In genomic region chr12:103710405-103710804, GRCm38 (mm10) we compare ENCODE assay signal across 18 mouse cellular contexts. TPM values are rescaled to one million over a fixed set of nuclear protein-coding genes. Genes with fewer than 3 reads are reported as not detected.
DNase-seq lines count a peak whose midpoint lies in the region; ATAC-seq and TF ChIP-seq lines count a peak whose summit lies in the region.
"Had no signal": no experiment of that assay in that cellular context is flagged by ENCODE, and none has a peak within 500 bp of the region (broad histone marks: within the 10 kb centered on the region; RNA-seq: fewer than 3 reads in every experiment).

No protein-coding gene starts in this region.

- H3K27me3 ChIP-seq in heart, postnatal 0 days (ENCODE audit: control insufficient read depth, insufficient read depth, low read length) = no peaks in the 10 kb centered on the region
- H3K27me3 ChIP-seq in liver, embryonic 14.5 days (ENCODE audit: control insufficient read depth, insufficient read depth, low read length) = no peaks in the 10 kb centered on the region
- H3K27me3 ChIP-seq in liver, embryonic 12.5 days (replicated peaks) = no peaks in the 10 kb centered on the region
- H3K27me3 ChIP-seq in C2C12 (ENCODE audit: control insufficient read depth, insufficient read depth, insufficient read length) = no peaks in the 10 kb centered on the region
- H3K27me3 ChIP-seq: limb, embryonic 13.5 days; neural tube, embryonic 12.5 days had no signal

- no peaks in the 10 kb centered on the region for H3K79me3 ChIP-seq in C2C12 (ENCODE audit: low read depth)

- no peak for TF ChIP-seq EP300 in heart, postnatal 0 days (IDR thresholded peaks at IDR 0.05; ENCODE audit: low read depth)
- TF ChIP-seq EP300 in liver, embryonic 14.5 days (IDR thresholded peaks at IDR 0.05; ENCODE audit: low read depth) = no peak

- no peak overlapping the region for H3K4me2 ChIP-seq in heart, postnatal 0 days (ENCODE audit: low read depth, low read length)
- H3K4me2 ChIP-seq in liver, embryonic 14.5 days (ENCODE audit: low read depth) = no peak overlapping the region
- no peak overlapping the region for H3K4me2 ChIP-seq in liver, embryonic 12.5 days
- H3K4me2 ChIP-seq: limb, embryonic 13.5 days; neural tube, embryonic 12.5 days had no signal

- ATAC-seq in heart, postnatal 0 days (ENCODE audit: insufficient read depth, low read depth) = no peak
- ATAC-seq in liver, embryonic 14.5 days (ENCODE audit: insufficient read depth) = no peak
- ATAC-seq in liver, embryonic 12.5 days = no peak
- ATAC-seq: CD4-positive, CD25-positive, alpha-beta regulatory T cell, adult 4 months had no signal

- no peaks in the 10 kb centered on the region for H3K36me3 ChIP-seq in heart, postnatal 0 days (replicated peaks; ENCODE audit: control insufficient read depth, insufficient read depth, low read length)
- no peaks in the 10 kb centered on the region for H3K36me3 ChIP-seq in liver, embryonic 14.5 days (replicated peaks; ENCODE audit: control insufficient read depth, insufficient read depth, low read depth)
- H3K36me3 ChIP-seq in liver, embryonic 12.5 days = no peaks in the 10 kb centered on the region
- H3K36me3 ChIP-seq in C2C12 (ENCODE audit: control insufficient read depth, insufficient read depth) = no peaks in the 10 kb centered on the region
- H3K36me3 ChIP-seq: limb, embryonic 13.5 days; neural tube, embryonic 12.5 days had no signal

- no peak overlapping the region for H3K4me3 ChIP-seq in heart, postnatal 0 days (ENCODE audit: low read depth, low read length)
- H3K4me3 ChIP-seq in liver, embryonic 14.5 days (ENCODE audit: insufficient read depth in 1 of 2, low read depth in 2 of 2, low read length in 2 of 2) = no peak overlapping the region
- no peak overlapping the region for H3K4me3 ChIP-seq in liver, embryonic 12.5 days
- H3K4me3 ChIP-seq in C2C12 (ENCODE audit: insufficient read depth, poor library complexity, severe bottlenecking) = no peak overlapping the region
- H3K4me3 ChIP-seq: limb, embryonic 13.5 days; neural tube, embryonic 12.5 days had no signal

- no peaks in the 10 kb centered on the region for H3K4me1 ChIP-seq in heart, postnatal 0 days (ENCODE audit: control insufficient read depth, insufficient read depth)
- H3K4me1 ChIP-seq in liver, embryonic 14.5 days (replicated peaks; ENCODE audit: control insufficient read depth in 2 of 2, insufficient read depth in 2 of 2, low read length in 1 of 2) = peaks cover 0 to 10% of the 10 kb centered on the region in 2 experiments; a peak in 1 of 4 replicates
- 0 out of 2 replicates have a peak, but pooled peaks cover 4% of the 10 kb centered on the region for H3K4me1 ChIP-seq in liver, embryonic 12.5 days
- H3K4me1 ChIP-seq: limb, embryonic 13.5 days; neural tube, embryonic 12.5 days had no signal

- no peak overlapping the region for H3K9ac ChIP-seq in heart, postnatal 0 days (replicated peaks; ENCODE audit: low read depth, low read length)
- H3K9ac ChIP-seq in liver, embryonic 14.5 days (replicated peaks) = no peak overlapping the region
- no peak overlapping the region for H3K9ac ChIP-seq in liver, embryonic 12.5 days
- H3K9ac ChIP-seq: limb, embryonic 13.5 days; neural tube, embryonic 12.5 days had no signal

- no peak overlapping the region for H3ac ChIP-seq in C2C12 (ENCODE audit: control insufficient read depth, insufficient read length, low read depth)

- WGBS in heart, postnatal 0 days = 46% methylated on average over 1 of the region's 1 CpGs
- 57% methylated on average over 1 of the region's 1 CpGs for WGBS in liver, embryonic 14.5 days (ENCODE audit: insufficient replicate concordance)
- WGBS in liver, embryonic 12.5 days (ENCODE audit: insufficient replicate concordance) = 45% methylated on average over 1 of the region's 1 CpGs

- no peak overlapping the region for H3K27ac ChIP-seq in heart, postnatal 0 days (ENCODE audit: low read depth)
- no peak overlapping the region for H3K27ac ChIP-seq in liver, embryonic 14.5 days
- no peak overlapping the region for H3K27ac ChIP-seq in liver, embryonic 12.5 days
- H3K27ac ChIP-seq: limb, embryonic 13.5 days; neural tube, embryonic 12.5 days had no signal

- no peak for TF ChIP-seq POLR2A in brain, embryonic 14.5 days (IDR thresholded peaks at IDR 0.05; ENCODE audit: borderline replicate concordance, extremely low read depth, insufficient read depth, insufficient read length, poor library complexity, severe bottlenecking)

- H3K9me3 ChIP-seq in heart, postnatal 0 days (replicated peaks; ENCODE audit: control insufficient read depth, low read length) = no peaks in the 10 kb centered on the region
- H3K9me3 ChIP-seq in liver, embryonic 14.5 days (ENCODE audit: control insufficient read depth, low read length) = no peaks in the 10 kb centered on the region
- H3K9me3 ChIP-seq in liver, embryonic 12.5 days (replicated peaks) = peaks cover 9% of the 10 kb centered on the region; the same call in 1 of the 2 replicates
- H3K9me3 ChIP-seq: limb, embryonic 13.5 days; neural tube, embryonic 12.5 days had no signal

- no peaks in the 10 kb centered on the region for H3K79me2 ChIP-seq in C2C12 (ENCODE audit: control insufficient read depth, insufficient read depth)

- peak; percentile 19 for DNase-seq in heart, postnatal 0 days (ENCODE audit: low spot score)
- no peak for DNase-seq in heart, adult 11 months
- DNase-seq in liver, embryonic 14.5 days (ENCODE audit: low read depth in 3 of 3, low spot score in 3 of 3) = no peak
- DNase-seq in brain, embryonic 14.5 days (ENCODE audit: low read depth) = no peak
- DNase-seq in spleen, adult 12 weeks (ENCODE audit: low spot score) = no peak
- no peak for DNase-seq in cerebellum, adult 9-10 months
- DNase-seq: cerebellum, adult 18-20 months; heart, postnatal 14 days; kidney, postnatal 14 days; midbrain, embryonic 14.5 days had no signal

- TF ChIP-seq CTCF in heart, postnatal 0 days (IDR thresholded peaks at IDR 0.05; ENCODE audit: low read depth) = peak; percentile 53
- peak; percentile 42; the same call in 1 of the 2 replicates for TF ChIP-seq CTCF in liver, embryonic 14.5 days (IDR thresholded peaks at IDR 0.05; ENCODE audit: low read depth)
- TF ChIP-seq CTCF in C2C12 (IDR thresholded peaks at IDR 0.05; ENCODE audit: control insufficient read depth, insufficient read depth, insufficient read length) = peak; percentile 29
- peak; percentile 16; the same call in 1 of the 2 replicates for TF ChIP-seq CTCF in brain, embryonic 14.5 days (IDR thresholded peaks at IDR 0.05; ENCODE audit: borderline replicate concordance, extremely low read depth, insufficient read depth, insufficient read length)

TF ChIP-seq in C2C12, 6 proteins besides CTCF, POLR2A, EP300 and RAD21:
- TF ChIP-seq USF1 (IDR thresholded peaks at IDR 0.05; ENCODE audit: low read depth) = no peak
- no peak for TF ChIP-seq MAX (IDR thresholded peaks at IDR 0.05)
- no peak for TF ChIP-seq FOSL1 (IDR thresholded peaks at IDR 0.05; ENCODE audit: insufficient read depth, low read length, poor library complexity, severe bottlenecking)
- no peak for TF ChIP-seq MYOD1 (IDR thresholded peaks at IDR 0.05; ENCODE audit: control insufficient read depth, insufficient read length, low read depth)
- TF ChIP-seq CEBPB (IDR thresholded peaks at IDR 0.05; ENCODE audit: low read depth) = no peak
- no peak for TF ChIP-seq MYOG (IDR thresholded peaks at IDR 0.05; ENCODE audit: control insufficient read depth, extremely low read depth, insufficient read length)

RNA-seq across cellular contexts. Expression of gene Serpina1f, which starts 15.1 kb away (rescaled TPM):
- not detected in 2 replicates for total RNA-seq in heart, postnatal 0 days (2014; rRNA removed; ENCODE audit: low replicate concordance)
- not detected in 2 replicates for polyA plus RNA-seq in heart, postnatal 0 days (2015; fragmentation: Nextera tagmentation; extraction: Ambion mirVana)
- polyA plus RNA-seq in liver, embryonic 14.5 days (2012; rRNA removed) = not detected in 2 replicates
- 0.18 TPM in 1 of 2 replicates, not detected in the other for polyA plus RNA-seq in liver, embryonic 14.5 days (2014; fragmentation: Nextera tagmentation; extraction: Ambion mirVana)
- polyA plus RNA-seq in liver, embryonic 12.5 days (2016; fragmentation: Nextera tagmentation; extraction: Ambion mirVana) = 0.13 and 0.21 TPM in 2 replicates
- polyA plus RNA-seq in C2C12 (2012; fragmentation: generic; extraction: Trizol) = not detected
- not detected in 2 replicates for polyA plus RNA-seq in brain, embryonic 14.5 days (2012; rRNA removed)
- total RNA-seq: heart, adult 8-10 months; heart, postnatal 14 days; left cerebral cortex, adult 18-20 months had no signal
- polyA plus RNA-seq: CD4-positive, CD25-positive, alpha-beta regulatory T cell, adult 4 months; embryonic facial prominence, embryonic 11.5 days; limb, embryonic 13.5 days; midbrain, embryonic 14.5 days; neural tube, embryonic 12.5 days had no signal

RNA-seq across cellular contexts. Expression of gene Serpina16, which starts 34.5 kb away (rescaled TPM):
- not detected in 2 replicates for total RNA-seq in heart, postnatal 0 days (2014; rRNA removed; ENCODE audit: low replicate concordance)
- not detected in 2 replicates for polyA plus RNA-seq in heart, postnatal 0 days (2015; fragmentation: Nextera tagmentation; extraction: Ambion mirVana)
- polyA plus RNA-seq in liver, embryonic 14.5 days (2012; rRNA removed) = 0.03 and 0.04 TPM in 2 replicates
- polyA plus RNA-seq in liver, embryonic 14.5 days (2014; fragmentation: Nextera tagmentation; extraction: Ambion mirVana) = 0.06 and 0.11 TPM in 2 replicates
- not detected in 2 replicates for polyA plus RNA-seq in liver, embryonic 12.5 days (2016; fragmentation: Nextera tagmentation; extraction: Ambion mirVana)
- not detected for polyA plus RNA-seq in C2C12 (2012; fragmentation: generic; extraction: Trizol)
- not detected in 2 replicates for polyA plus RNA-seq in brain, embryonic 14.5 days (2012; rRNA removed)
- total RNA-seq: heart, adult 8-10 months; heart, postnatal 14 days; left cerebral cortex, adult 18-20 months had no signal
- polyA plus RNA-seq: CD4-positive, CD25-positive, alpha-beta regulatory T cell, adult 4 months; embryonic facial prominence, embryonic 11.5 days; limb, embryonic 13.5 days; midbrain, embryonic 14.5 days; neural tube, embryonic 12.5 days had no signal

RNA-seq across cellular contexts. Expression of gene Serpina6, which starts 53.4 kb away (rescaled TPM):
- total RNA-seq in heart, postnatal 0 days (2014; rRNA removed; ENCODE audit: low replicate concordance) = not detected in 2 replicates
- not detected in 2 replicates for polyA plus RNA-seq in heart, postnatal 0 days (2015; fragmentation: Nextera tagmentation; extraction: Ambion mirVana)
- polyA plus RNA-seq in liver, embryonic 14.5 days (2012; rRNA removed) = 793 and 825 TPM in 2 replicates
- polyA plus RNA-seq in liver, embryonic 14.5 days (2014; fragmentation: Nextera tagmentation; extraction: Ambion mirVana) = 1,383 and 1,635 TPM in 2 replicates
- 1,015 and 1,058 TPM in 2 replicates for polyA plus RNA-seq in liver, embryonic 12.5 days (2016; fragmentation: Nextera tagmentation; extraction: Ambion mirVana)
- polyA plus RNA-seq in C2C12 (2012; fragmentation: generic; extraction: Trizol) = 0.06 TPM
- polyA plus RNA-seq in brain, embryonic 14.5 days (2012; rRNA removed) = 0.26 TPM in 1 of 2 replicates, not detected in the other
- total RNA-seq: heart, adult 8-10 months; heart, postnatal 14 days; left cerebral cortex, adult 18-20 months had no signal
- polyA plus RNA-seq: CD4-positive, CD25-positive, alpha-beta regulatory T cell, adult 4 months; midbrain, embryonic 14.5 days had no signal

Comparison
In these comparisons a context has a peak if more than half of its experiments do, and no peak if none do; other contexts are left out.
1. RNA of gene Serpina6, which starts 53.4 kb away (polyA plus RNA-seq): 793 to 1,635 TPM in liver, embryonic 14.5 days and 1,015 to 1,058 TPM in liver, embryonic 12.5 days; 0.26 TPM in brain, embryonic 14.5 days, 0.06 TPM in C2C12 (single experiment) and not detected in heart, postnatal 0 days; every median in the first group is over 100 times any median in the second.
2. Peak in every context shown above with its lines, with median percentiles within 50 percentile points of each other: CTCF ChIP-seq.